In genomic region chr12:80106896-80107667, GRCm38 (mm10) we compare ENCODE assay signal across 8 mouse cellular contexts. TPM values are rescaled to one million over a fixed set of nuclear protein-coding genes. Genes with fewer than 3 reads are reported as not detected.
DNase-seq lines count a peak whose midpoint lies in the region; ATAC-seq and TF ChIP-seq lines count a peak whose summit lies in the region.
"Had no signal": no experiment of that assay in that cellular context is flagged by ENCODE, and none has a peak within 500 bp of the region (broad histone marks: within the 10 kb centered on the region; RNA-seq: fewer than 3 reads in every experiment).

No protein-coding gene starts in this region.

- TF ChIP-seq CTCF in CH12.LX (conservative IDR thresholded peaks at IDR 0.05 in 1 of 2, IDR thresholded peaks at IDR 0.05 in 1 of 2; ENCODE audit: low read depth in 2 of 2, low read length in 2 of 2) = no peak
- 0 out of 2 replicates have a peak, but pooled peaks have one; percentile 5 for TF ChIP-seq CTCF in bone marrow macrophage, adult 2 months (IDR thresholded peaks at IDR 0.05; ENCODE audit: low read depth, low read length)

- in situ Hi-C loops in CH12.LX (cut with MboI; ENCODE audit: low pct_ligation_motif_present, low pct_unique_long_range_greater_than_20kb, low sequenced_read_pairs) = loop anchor here (10.0 to 25.0 kb wide), 2 partner anchors 132 to 270 kb away; no protein-coding TSS in a partner anchor

- intact Hi-C loops in gastrocnemius, postnatal 36 days (cut with DNase I) = loop anchor here (5.0 kb wide), 1 partner anchor 140 kb away; no protein-coding TSS in a partner anchor

- no peaks in the 10 kb centered on the region for H3K27me3 ChIP-seq in kidney, embryonic 15.5 days
- no peaks in the 10 kb centered on the region for H3K27me3 ChIP-seq in CH12.LX (replicated peaks)
- no peaks in the 10 kb centered on the region for H3K27me3 ChIP-seq in limb, embryonic 15.5 days

- no peak for DNase-seq in kidney, postnatal 36 days
- DNase-seq in CH12.LX (ENCODE audit: extremely low read depth) = peak; percentile 48
- DNase-seq in urinary bladder, postnatal 25 days (ENCODE audit: low spot score) = no peak
- no peak for DNase-seq in gastrocnemius, postnatal 36 days
- DNase-seq: heart, postnatal 4 days had no signal

- WGBS in kidney, embryonic 15.5 days = 88% methylated on average over 3 of the region's 3 CpGs
- WGBS in limb, embryonic 15.5 days = 93% methylated on average over 3 of the region's 3 CpGs

- H3K27ac ChIP-seq in kidney, embryonic 15.5 days = peak overlapping the region; percentile 82
- H3K27ac ChIP-seq in CH12.LX (ENCODE audit: insufficient read depth, low read depth) = peak overlapping the region; percentile 45; the same call in 1 of the 2 replicates
- no peak overlapping the region for H3K27ac ChIP-seq in bone marrow macrophage, adult 2 months (ENCODE audit: insufficient read depth, low read depth, low read length)
- H3K27ac ChIP-seq in limb, embryonic 15.5 days = peak overlapping the region; percentile 55

- H3K9me3 ChIP-seq in kidney, embryonic 15.5 days (replicated peaks) = no peaks in the 10 kb centered on the region
- H3K9me3 ChIP-seq in CH12.LX (replicated peaks; ENCODE audit: low read length) = no peaks in the 10 kb centered on the region
- no peaks in the 10 kb centered on the region for H3K9me3 ChIP-seq in limb, embryonic 15.5 days

- no peak for TF ChIP-seq RAD21 in CH12.LX (IDR thresholded peaks at IDR 0.05; ENCODE audit: low read depth, low read length)

- dilution Hi-C loops in CH12.LX (cut with MboI; ENCODE audit: extremely low pct_ligation_motif_present, extremely low pct_unique_long_range_greater_than_20kb, low sequenced_read_pairs) = no loop called here

- H3K4me3 ChIP-seq in kidney, embryonic 15.5 days (replicated peaks) = no peak overlapping the region
- H3K4me3 ChIP-seq in CH12.LX (replicated peaks in 1 of 3; ENCODE audit: low read depth in 2 of 3, low read length in 2 of 3, poor library complexity in 1 of 3) = no peak overlapping the region
- no peak overlapping the region for H3K4me3 ChIP-seq in bone marrow macrophage, adult 2 months (ENCODE audit: insufficient read depth, low read length)
- H3K4me3 ChIP-seq in limb, embryonic 15.5 days = no peak overlapping the region

- no peak overlapping the region for H3K9ac ChIP-seq in kidney, embryonic 15.5 days
- H3K9ac ChIP-seq in CH12.LX (ENCODE audit: insufficient read depth, low read depth) = no peak overlapping the region
- no peak overlapping the region for H3K9ac ChIP-seq in limb, embryonic 15.5 days

- peak; percentile 43 for TF ChIP-seq POLR2A in CH12.LX (IDR thresholded peaks at IDR 0.05; ENCODE audit: low read depth, low read length)
- no peak for TF ChIP-seq POLR2A in bone marrow macrophage, adult 2 months (IDR thresholded peaks at IDR 0.05; ENCODE audit: borderline replicate concordance, low read depth, low read length)

- H3K79me2 ChIP-seq in CH12.LX (replicated peaks; ENCODE audit: control insufficient read depth, extremely low read depth, insufficient read depth, poor library complexity, severe bottlenecking) = peaks cover 30% of the 10 kb centered on the region

- no peak overlapping the region for H3K4me2 ChIP-seq in kidney, embryonic 15.5 days
- no peak overlapping the region for H3K4me2 ChIP-seq in CH12.LX (ENCODE audit: insufficient read depth, low read depth, poor library complexity, severe bottlenecking)
- H3K4me2 ChIP-seq in limb, embryonic 15.5 days = no peak overlapping the region

- peaks cover 30% of the 10 kb centered on the region for H3K4me1 ChIP-seq in kidney, embryonic 15.5 days
- H3K4me1 ChIP-seq in CH12.LX (ENCODE audit: control insufficient read depth in 1 of 2, insufficient read depth in 2 of 2) = peaks cover 22 to 27% of the 10 kb centered on the region in 2 experiments
- peaks cover 9% of the 10 kb centered on the region for H3K4me1 ChIP-seq in bone marrow macrophage, adult 2 months (ENCODE audit: control insufficient read depth, insufficient read depth, low read length)
- peaks cover 22% of the 10 kb centered on the region for H3K4me1 ChIP-seq in limb, embryonic 15.5 days

- peaks cover 35% of the 10 kb centered on the region for H3K36me3 ChIP-seq in kidney, embryonic 15.5 days
- H3K36me3 ChIP-seq in CH12.LX (replicated peaks in 1 of 2; ENCODE audit: control insufficient read depth in 1 of 2, insufficient read depth in 1 of 2, low read length in 1 of 2) = peaks cover 21 to 36% of the 10 kb centered on the region in 2 experiments
- H3K36me3 ChIP-seq in limb, embryonic 15.5 days = peaks cover 22% of the 10 kb centered on the region

- no peak for TF ChIP-seq EP300 in CH12.LX (IDR thresholded peaks at IDR 0.05; ENCODE audit: low read length)

- no peak for ATAC-seq in kidney, embryonic 15.5 days (replicated peaks; ENCODE audit: low FRiP score)
- ATAC-seq in limb, embryonic 15.5 days (ENCODE audit: insufficient number of reproducible peaks, low FRiP score, low TSS enrichment, low read depth) = no peak

TF ChIP-seq in CH12.LX, 34 proteins besides CTCF, POLR2A, EP300 and RAD21:
- TF ChIP-seq USF1 (IDR thresholded peaks at IDR 0.05; ENCODE audit: low read depth, low read length) (no peak), PAX5 (IDR thresholded peaks at IDR 0.05; ENCODE audit: low read length) (no peak), POLR2AphosphoS2 (IDR thresholded peaks at IDR 0.05; ENCODE audit: low read depth, low read length) (no peak), TCF12 (IDR thresholded peaks at IDR 0.05; ENCODE audit: low read depth, low read length) (no peak), GABPA (IDR thresholded peaks at IDR 0.05; ENCODE audit: insufficient replicate concordance, low read depth, low read length) (no peak), ZKSCAN1 (IDR thresholded peaks at IDR 0.05; ENCODE audit: borderline replicate concordance, low read depth, low read length) (no peak), BHLHE40 (IDR thresholded peaks at IDR 0.05; ENCODE audit: low read depth, low read length) (no peak), MEF2A (IDR thresholded peaks at IDR 0.05; ENCODE audit: borderline replicate concordance, low read depth, low read length) (no peak), MXI1 (IDR thresholded peaks at IDR 0.05; ENCODE audit: low read depth, low read length) (no peak), CHD1 (IDR thresholded peaks at IDR 0.05; ENCODE audit: low read depth, low read length) (no peak), RCOR1 (conservative IDR thresholded peaks at IDR 0.05; ENCODE audit: low read depth, low read length) (no peak), UBTF (IDR thresholded peaks at IDR 0.05; ENCODE audit: low read depth, low read length) (no peak), USF2 (conservative IDR thresholded peaks at IDR 0.05; ENCODE audit: low read depth, low read length) (no peak), JUN (IDR thresholded peaks at IDR 0.05; ENCODE audit: insufficient read depth, low read depth, low read length) (no peak), MAX (IDR thresholded peaks at IDR 0.05; ENCODE audit: low read length) (no peak), ZMIZ1 (IDR thresholded peaks at IDR 0.05; ENCODE audit: low read depth, low read length) (no peak), NRF1 (IDR thresholded peaks at IDR 0.05; ENCODE audit: low read depth, low read length) (no peak), MAZ (IDR thresholded peaks at IDR 0.05; ENCODE audit: low read depth, low read length) (no peak), ETS1 (conservative IDR thresholded peaks at IDR 0.05; ENCODE audit: low read depth, low read length) (no peak), ZNF384 (IDR thresholded peaks at IDR 0.05; ENCODE audit: low read depth, low read length) (no peak)
TF ChIP-seq in CH12.LX: peak in this region for 0.

RNA-seq across cellular contexts. Expression of gene Zfp36l1, which starts 5.7 kb away (rescaled TPM):
- 136 and 154 TPM in 2 replicates for polyA plus RNA-seq in kidney, embryonic 15.5 days (2015; fragmentation: Nextera tagmentation; extraction: Ambion mirVana)
- total RNA-seq in CH12.LX (2012; rRNA removed) = 42.3 and 50.7 TPM in 2 replicates
- total RNA-seq in CH12.LX (2014; rRNA removed) = 26.2 and 32.7 TPM in 2 replicates
- 175 and 192 TPM in 2 replicates for polyA plus RNA-seq in CH12.LX (2012; ENCODE audit: insufficient read length, low read depth)
- polyA plus RNA-seq in bone marrow macrophage, adult 2 months (2012; ENCODE audit: insufficient read depth, insufficient read length, missing spikeins) = 265 and 268 TPM in 2 replicates
- 147 and 148 TPM in 2 replicates for polyA plus RNA-seq in limb, embryonic 15.5 days (2015; fragmentation: Nextera tagmentation; extraction: Ambion mirVana)
- 10 to 100 TPM; 25.0 to 29.8 TPM for total RNA-seq in gastrocnemius, postnatal 36 days (2021)
